Mouse (Mus musculus) layer of hippocampus, adult 8-10 months (tissue): Measurements from ENCODE around the gene Opcml. TPM values are rescaled to one million over a fixed set of nuclear protein-coding genes. Genes with fewer than 3 reads are reported as not detected.

Experiments used
- DNase-seq, 2 experiments: peaks; one replicate each; pipeline ENCODE4 v3.0.0; 2022; ENCODE audit warnings: low spot score in 2 of 2
- total RNA-seq, 4 experiments: library from RNA; stranded (reverse); gene quantifications; 2 replicates each; pipeline ENCODE4 v1.2.4; 2022

The Opcml gene
- total RNA-seq, 4 experiments from 2014 or later, result 229 to 268 (median 247) TPM

GRCm38 (mm10) chr9:28731811-28732602 is 941.4 kb downstream of the Opcml start:
- DNase-seq, result no peak

- DNase-seq, result peak in 1 of 2 experiments; percentile 11
Observed at GRCm38 (mm10) chr9:28737955-28738354, 947.4 kb downstream of the Opcml start.

- peak; percentile 55 to 69 for DNase-seq
Observed at GRCm38 (mm10) chr9:28738451-28738860, 947.9 kb downstream of the Opcml start.

- no peak for DNase-seq
Observed at GRCm38 (mm10) chr9:28744771-28745170, 954.2 kb downstream of the Opcml start.

DNA sequence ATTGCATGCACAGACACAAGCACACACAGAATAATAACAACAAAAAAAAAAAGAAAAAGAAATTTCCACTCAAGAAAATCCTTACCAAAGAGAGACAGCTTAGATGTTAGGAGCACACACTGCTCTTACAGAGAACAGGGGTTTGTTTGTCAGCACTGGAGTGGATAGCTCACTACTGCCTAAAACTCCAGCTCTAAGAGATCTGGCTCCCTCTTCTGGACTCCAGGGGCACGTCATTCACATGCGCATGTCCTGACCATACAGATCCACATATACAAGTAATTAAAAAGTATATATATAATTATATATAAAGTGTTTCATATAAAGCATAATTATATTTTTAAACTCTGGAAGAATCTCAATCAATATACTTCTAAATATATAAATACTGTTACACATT is 958.3 kb downstream of the Opcml start:
- DNase-seq, result peak in 1 of 2 experiments; percentile 13

GRCm38 (mm10) chr9:28752908-28753307 is 962.3 kb downstream of the Opcml start:
- no peak for DNase-seq

GRCm38 (mm10) chr9:28756841-28757451 is 966.4 kb downstream of the Opcml start:
- DNase-seq, result no peak

DNA sequence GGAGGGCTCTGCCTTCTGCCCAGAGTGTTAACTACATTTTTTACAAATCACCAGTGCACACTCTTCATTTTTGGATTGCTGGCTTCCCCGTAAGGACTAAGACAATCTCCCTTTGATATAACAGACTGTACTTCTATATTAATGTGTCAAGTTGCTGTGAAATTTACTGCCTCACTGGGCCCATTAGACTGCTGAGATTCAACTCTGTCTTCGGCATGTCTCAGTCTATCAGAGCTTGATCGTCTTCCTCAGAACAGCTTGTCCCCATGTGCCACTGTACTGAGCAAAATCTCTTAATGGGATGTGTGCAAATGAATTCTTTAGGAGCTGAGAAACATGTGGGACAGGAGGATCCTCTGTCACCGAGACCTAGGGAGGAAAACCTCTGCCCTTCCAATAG is 970.9 kb downstream of the Opcml start:
- DNase-seq, result no peak

DNA sequence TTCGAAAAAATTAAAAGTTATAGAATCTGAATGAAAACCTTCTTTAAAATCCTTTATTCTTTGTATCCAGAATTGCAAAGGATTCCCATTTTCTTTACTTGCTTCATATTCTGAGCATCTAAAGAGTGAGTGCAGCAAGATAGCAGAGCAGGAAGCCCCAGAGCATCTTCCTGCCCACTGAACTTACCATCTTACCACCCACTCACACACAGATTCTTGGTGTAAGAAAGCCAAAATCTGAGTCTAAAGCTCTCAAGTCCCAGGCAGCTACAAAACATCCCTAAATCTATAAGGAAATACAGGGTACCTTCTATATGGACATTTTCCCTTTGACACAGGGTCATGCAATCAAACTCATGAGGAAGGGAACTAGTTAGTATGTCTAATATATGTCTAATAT is 973.6 kb downstream of the Opcml start:
- no peak for DNase-seq

GRCm38 (mm10) chr9:28776517-28777503 is 986.2 kb downstream of the Opcml start:
- DNase-seq, result no peak

GRCm38 (mm10) chr9:28783834-28784233 is 993.3 kb downstream of the Opcml start:
- DNase-seq, result no peak

GRCm38 (mm10) chr9:28789439-28789838 is 998.9 kb downstream of the Opcml start:
- DNase-seq, result no peak

GRCm38 (mm10) chr9:28800100-28800499 is 1009.5 kb downstream of the Opcml start:
- DNase-seq, result no peak

DNA sequence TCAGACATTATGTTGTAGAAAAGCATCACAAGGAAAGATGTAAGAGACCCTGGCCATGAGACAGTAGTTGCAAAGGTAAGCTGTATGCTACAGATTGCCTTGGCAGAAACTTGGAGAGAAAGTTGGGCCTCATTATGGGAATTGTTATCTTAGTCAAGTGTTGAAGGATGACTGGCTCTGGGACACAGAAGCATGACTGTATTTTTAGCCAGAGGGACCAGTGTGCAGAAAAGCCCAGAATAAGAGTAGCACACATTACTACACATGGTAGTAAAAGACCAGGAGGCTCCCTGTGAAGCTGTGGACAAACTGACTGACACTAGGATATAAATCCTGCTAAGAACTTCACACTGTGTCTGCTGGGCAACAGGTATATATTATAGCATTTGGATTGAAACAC is 1016.1 kb downstream of the Opcml start:
- no peak for DNase-seq

- peak; percentile 67 to 84 for DNase-seq
Observed at GRCm38 (mm10) chr9:28822060-28822459, 1031.5 kb downstream of the Opcml start.

DNA sequence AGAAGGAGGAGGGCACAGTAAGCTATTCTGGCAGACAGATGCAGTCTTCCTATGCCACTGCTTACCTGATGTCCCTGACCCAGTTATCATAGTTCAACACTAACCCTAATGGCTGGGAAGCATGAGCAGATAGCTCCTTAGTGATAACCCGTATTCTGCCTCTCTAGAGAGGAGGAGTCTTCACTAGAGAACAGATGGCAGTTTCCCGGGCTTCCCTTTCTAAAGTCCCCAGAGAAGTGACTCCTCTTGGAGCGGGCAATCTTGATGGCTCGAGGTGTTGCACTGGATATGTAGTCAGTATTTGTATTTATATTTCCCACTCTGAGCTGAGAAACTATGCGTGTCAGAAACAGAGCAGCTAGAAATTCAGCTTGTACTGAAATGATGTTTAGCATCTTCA is 1031.9 kb downstream of the Opcml start:
- no peak for DNase-seq

DNA sequence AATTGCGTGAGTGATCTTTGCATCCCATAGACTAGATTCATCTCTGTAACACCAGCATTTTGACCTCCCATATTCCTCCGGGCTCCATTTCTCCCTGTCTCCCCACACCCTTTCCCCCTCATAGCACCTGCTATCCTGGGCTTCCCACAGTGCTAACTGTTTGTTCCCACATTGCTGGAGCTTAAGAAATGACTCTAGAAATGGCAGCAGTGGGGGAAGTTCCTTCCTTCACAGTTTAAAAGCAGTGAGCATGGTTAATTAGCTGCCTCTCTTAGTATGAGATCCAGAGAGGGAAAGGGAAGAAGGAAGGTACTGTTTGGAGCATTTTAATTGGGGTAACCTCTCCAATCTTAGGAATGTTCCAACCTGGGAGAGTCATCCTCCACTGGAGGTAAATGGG is 1035.2 kb downstream of the Opcml start:
- no peak for DNase-seq

- DNase-seq, result no peak
Observed at GRCm38 (mm10) chr9:28845961-28846570, 1055.5 kb downstream of the Opcml start.

DNA sequence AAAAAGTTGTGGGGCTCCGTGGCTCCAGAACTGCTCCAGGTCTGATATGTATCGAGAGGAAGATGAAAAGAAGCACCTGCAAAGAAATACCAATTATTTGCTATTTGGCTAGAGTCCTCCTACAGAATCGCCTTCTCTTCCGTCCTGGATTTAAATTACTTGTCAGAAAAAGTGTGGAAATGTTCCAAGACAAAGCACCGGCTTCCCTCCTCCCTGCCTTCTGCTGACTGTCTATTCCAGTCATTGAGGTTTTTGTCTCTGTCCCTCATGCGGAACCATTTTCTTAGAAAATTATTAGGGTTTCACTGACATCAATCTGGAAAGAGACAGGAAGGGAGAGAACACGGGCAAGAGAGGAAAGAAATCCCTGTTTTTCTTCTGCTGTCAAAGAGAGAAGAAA is 1065.3 kb downstream of the Opcml start:
- peak in 1 of 2 experiments; percentile 28 for DNase-seq

GRCm38 (mm10) chr9:28861983-28862382 is 1071.4 kb downstream of the Opcml start:
- no peak for DNase-seq

DNA sequence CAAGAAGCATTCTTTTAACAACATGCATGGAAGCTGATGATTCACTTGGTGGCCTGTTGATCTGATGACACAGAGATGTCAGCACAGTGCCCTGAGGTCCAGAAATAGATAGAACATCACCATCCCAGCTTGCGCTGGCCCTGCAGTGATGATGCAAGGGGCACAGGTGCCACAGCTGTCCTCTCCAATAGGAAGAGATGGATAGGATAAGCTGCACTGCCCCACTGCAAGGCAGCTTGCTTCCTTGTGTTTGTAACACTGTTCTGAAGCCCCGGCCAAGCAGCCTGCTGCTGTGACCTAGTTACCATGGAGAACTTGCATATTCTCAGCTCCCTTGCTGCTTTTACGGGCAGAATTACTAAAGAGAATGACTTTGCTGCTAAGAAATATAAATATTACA is 1076.7 kb downstream of the Opcml start:
- peak in 1 of 2 experiments; percentile 26 for DNase-seq
